Mouse (Mus musculus): ENCODE measurements around the gene Fem1b. TPM values are rescaled to one million over a fixed set of nuclear protein-coding genes. Genes with fewer than 3 reads are reported as not detected.

Fem1b gene
- polyA plus RNA-seq, 1 experiment from 2014 or later: 33.2 TPM

- Histone ChIP-seq H3K27me3 (replicated peaks; ENCODE audit: control insufficient read depth, insufficient read depth, low read length) (no peaks in the 10 kb centered on the region), H3K9me3 (ENCODE audit: control insufficient read depth, low read length) (no peaks in the 10 kb centered on the region), H3K36me3 (ENCODE audit: control insufficient read depth, insufficient read depth, low read length) (no peaks in the 10 kb centered on the region), H3K4me1 (replicated peaks; ENCODE audit: control insufficient read depth, insufficient read depth, low read length) (no peaks in the 10 kb centered on the region; the same call in 1 of the 2 replicates), H3K9ac (ENCODE audit: low read length) (no peak overlapping the region), H3K4me2 (ENCODE audit: low read length) (no peak overlapping the region), H3K4me3 (ENCODE audit: low read depth, low read length) (no peak overlapping the region), H3K27ac (ENCODE audit: low read depth) (no peak overlapping the region)
- 74% methylated on average over 9 of the region's 9 CpGs for WGBS
- ATAC-seq (replicated peaks; ENCODE audit: low FRiP score, low TSS enrichment, low read depth) (no peak), DNase-seq (ENCODE audit: low spot score) (no peak)
Measured at GRCm38 (mm10) chr9:62778721-62779120, 33.0 kb downstream of the Fem1b start.

- no peaks in the 10 kb centered on the region for H3K36me3 ChIP-seq (ENCODE audit: control insufficient read depth, insufficient read depth, low read length)
- ATAC-seq (replicated peaks; ENCODE audit: low FRiP score, low TSS enrichment, low read depth): peak; percentile 59
- 4% methylated on average over 5 of the region's 5 CpGs for WGBS
Measured at GRCm38 (mm10) chr9:62777461-62777860, 34.3 kb downstream of the Fem1b start.

GRCm38 (mm10) chr9:62775464-62775863 is 36.3 kb downstream of the Fem1b start:
- DNase-seq (ENCODE audit: low spot score) (no peak), ATAC-seq (replicated peaks; ENCODE audit: low FRiP score, low TSS enrichment, low read depth) (no peak)
- Histone ChIP-seq H3K4me1 (replicated peaks; ENCODE audit: control insufficient read depth, insufficient read depth, low read length) (no peaks in the 10 kb centered on the region; the same call in 1 of the 2 replicates), H3K4me3 (ENCODE audit: low read depth, low read length) (no peak overlapping the region), H3K36me3 (ENCODE audit: control insufficient read depth, insufficient read depth, low read length) (no peaks in the 10 kb centered on the region), H3K9ac (ENCODE audit: low read length) (no peak overlapping the region), H3K27ac (ENCODE audit: low read depth) (no peak overlapping the region), H3K27me3 (replicated peaks; ENCODE audit: control insufficient read depth, insufficient read depth, low read length) (no peaks in the 10 kb centered on the region), H3K4me2 (ENCODE audit: low read length) (no peak overlapping the region), H3K9me3 (ENCODE audit: control insufficient read depth, low read length) (no peaks in the 10 kb centered on the region)
- WGBS: 19% methylated on average over 4 of the region's 4 CpGs

More at GRCm38 (mm10) chr9:62777461-62777860, 34.3 kb downstream of the Fem1b start:
- Histone ChIP-seq H3K4me2 (ENCODE audit: low read length) (no peak overlapping the region), H3K27me3 (replicated peaks; ENCODE audit: control insufficient read depth, insufficient read depth, low read length) (no peaks in the 10 kb centered on the region), H3K4me1 (replicated peaks; ENCODE audit: control insufficient read depth, insufficient read depth, low read length) (no peaks in the 10 kb centered on the region; the same call in 1 of the 2 replicates), H3K9ac (ENCODE audit: low read length) (no peak overlapping the region), H3K4me3 (ENCODE audit: low read depth, low read length) (no peak overlapping the region), H3K9me3 (ENCODE audit: control insufficient read depth, low read length) (no peaks in the 10 kb centered on the region), H3K27ac (ENCODE audit: low read depth) (no peak overlapping the region)
- peak; percentile 83 for DNase-seq (ENCODE audit: low spot score)

GRCm38 (mm10) chr9:62772746-62773145 is 39.0 kb downstream of the Fem1b start:
- H3K27me3 ChIP-seq (replicated peaks; ENCODE audit: control insufficient read depth, insufficient read depth, low read length): no peaks in the 10 kb centered on the region
- no peak overlapping the region for H3K4me3 ChIP-seq (ENCODE audit: low read depth, low read length)
- no peak for DNase-seq (ENCODE audit: low spot score)
- H3K9me3 ChIP-seq (ENCODE audit: control insufficient read depth, low read length): no peaks in the 10 kb centered on the region
- WGBS: 62% methylated on average over 8 of the region's 8 CpGs
- no peak overlapping the region for H3K27ac ChIP-seq (ENCODE audit: low read depth)
- H3K36me3 ChIP-seq (ENCODE audit: control insufficient read depth, insufficient read depth, low read length): no peaks in the 10 kb centered on the region
- no peak overlapping the region for H3K9ac ChIP-seq (ENCODE audit: low read length)
- no peak for ATAC-seq (replicated peaks; ENCODE audit: low FRiP score, low TSS enrichment, low read depth)
- H3K4me2 ChIP-seq (ENCODE audit: low read length): no peak overlapping the region
- H3K4me1 ChIP-seq (replicated peaks; ENCODE audit: control insufficient read depth, insufficient read depth, low read length): no peaks in the 10 kb centered on the region

GRCm38 (mm10) chr9:62768361-62768760 is 43.4 kb downstream of the Fem1b start:
- H3K27ac ChIP-seq (ENCODE audit: low read depth): no peak overlapping the region
- no peaks in the 10 kb centered on the region for H3K4me1 ChIP-seq (replicated peaks; ENCODE audit: control insufficient read depth, insufficient read depth, low read length)
- no peaks in the 10 kb centered on the region for H3K36me3 ChIP-seq (ENCODE audit: control insufficient read depth, insufficient read depth, low read length)
- 77% methylated on average over 5 of the region's 5 CpGs for WGBS
- H3K9ac ChIP-seq (ENCODE audit: low read length): no peak overlapping the region
- no peak overlapping the region for H3K4me2 ChIP-seq (ENCODE audit: low read length)
- DNase-seq (ENCODE audit: low spot score): no peak
- ATAC-seq (replicated peaks; ENCODE audit: low FRiP score, low TSS enrichment, low read depth): no peak
- H3K9me3 ChIP-seq (ENCODE audit: control insufficient read depth, low read length): no peaks in the 10 kb centered on the region
- H3K27me3 ChIP-seq (replicated peaks; ENCODE audit: control insufficient read depth, insufficient read depth, low read length): no peaks in the 10 kb centered on the region
- no peak overlapping the region for H3K4me3 ChIP-seq (ENCODE audit: low read depth, low read length)

GRCm38 (mm10) chr9:62767464-62767863 is 44.3 kb downstream of the Fem1b start:
- no peak for ATAC-seq (replicated peaks; ENCODE audit: low FRiP score, low TSS enrichment, low read depth)
- H3K4me1 ChIP-seq (replicated peaks; ENCODE audit: control insufficient read depth, insufficient read depth, low read length): no peaks in the 10 kb centered on the region
- no peaks in the 10 kb centered on the region for H3K36me3 ChIP-seq (ENCODE audit: control insufficient read depth, insufficient read depth, low read length)
- H3K27ac ChIP-seq (ENCODE audit: low read depth): no peak overlapping the region
- no peak for DNase-seq (ENCODE audit: low spot score)
- 67% methylated on average over 17 of the region's 17 CpGs for WGBS
- H3K4me3 ChIP-seq (ENCODE audit: low read depth, low read length): no peak overlapping the region
- no peaks in the 10 kb centered on the region for H3K27me3 ChIP-seq (replicated peaks; ENCODE audit: control insufficient read depth, insufficient read depth, low read length)
- no peak overlapping the region for H3K4me2 ChIP-seq (ENCODE audit: low read length)
- no peak overlapping the region for H3K9ac ChIP-seq (ENCODE audit: low read length)
- H3K9me3 ChIP-seq (ENCODE audit: control insufficient read depth, low read length): no peaks in the 10 kb centered on the region

- ATAC-seq (replicated peaks; ENCODE audit: low FRiP score, low TSS enrichment, low read depth) (no peak), DNase-seq (ENCODE audit: low spot score) (no peak)
- Histone ChIP-seq H3K27ac (ENCODE audit: low read depth) (no peak overlapping the region), H3K4me3 (ENCODE audit: low read depth, low read length) (no peak overlapping the region), H3K36me3 (ENCODE audit: control insufficient read depth, insufficient read depth, low read length) (no peaks in the 10 kb centered on the region), H3K9ac (ENCODE audit: low read length) (no peak overlapping the region), H3K9me3 (ENCODE audit: control insufficient read depth, low read length) (no peaks in the 10 kb centered on the region), H3K27me3 (replicated peaks; ENCODE audit: control insufficient read depth, insufficient read depth, low read length) (no peaks in the 10 kb centered on the region), H3K4me1 (replicated peaks; ENCODE audit: control insufficient read depth, insufficient read depth, low read length) (no peaks in the 10 kb centered on the region), H3K4me2 (ENCODE audit: low read length) (no peak overlapping the region)
- WGBS: 75% methylated on average over 4 of the region's 4 CpGs
Measured at GRCm38 (mm10) chr9:62765346-62765745, 46.4 kb downstream of the Fem1b start.

GRCm38 (mm10) chr9:62763478-62763877 is 48.3 kb downstream of the Fem1b start:
- 18% methylated on average over 13 of the region's 13 CpGs for WGBS
- peak overlapping the region; percentile 25 for H3K4me2 ChIP-seq (ENCODE audit: low read length)
- no peaks in the 10 kb centered on the region for H3K27me3 ChIP-seq (replicated peaks; ENCODE audit: control insufficient read depth, insufficient read depth, low read length)
- H3K9me3 ChIP-seq (ENCODE audit: control insufficient read depth, low read length): no peaks in the 10 kb centered on the region
- H3K4me1 ChIP-seq (replicated peaks; ENCODE audit: control insufficient read depth, insufficient read depth, low read length): no peaks in the 10 kb centered on the region
- no peak for DNase-seq (ENCODE audit: low spot score)
- no peak overlapping the region for H3K4me3 ChIP-seq (ENCODE audit: low read depth, low read length)
- no peak overlapping the region for H3K27ac ChIP-seq (ENCODE audit: low read depth)
- no peak for ATAC-seq (replicated peaks; ENCODE audit: low FRiP score, low TSS enrichment, low read depth)
- no peak overlapping the region for H3K9ac ChIP-seq (ENCODE audit: low read length)
- no peaks in the 10 kb centered on the region for H3K36me3 ChIP-seq (ENCODE audit: control insufficient read depth, insufficient read depth, low read length)

GRCm38 (mm10) chr9:62759601-62760000 is 52.1 kb downstream of the Fem1b start:
- DNase-seq (ENCODE audit: low spot score) (no peak), ATAC-seq (replicated peaks; ENCODE audit: low FRiP score, low TSS enrichment, low read depth) (no peak)
- no peak overlapping the region for H3K4me2 ChIP-seq (ENCODE audit: low read length)
- H3K9ac ChIP-seq (ENCODE audit: low read length): no peak overlapping the region
- H3K27me3 ChIP-seq (replicated peaks; ENCODE audit: control insufficient read depth, insufficient read depth, low read length): no peaks in the 10 kb centered on the region
- H3K27ac ChIP-seq (ENCODE audit: low read depth): no peak overlapping the region
- 51% methylated on average over 3 of the region's 3 CpGs for WGBS
- no peaks in the 10 kb centered on the region for H3K9me3 ChIP-seq (ENCODE audit: control insufficient read depth, low read length)
- H3K4me1 ChIP-seq (replicated peaks; ENCODE audit: control insufficient read depth, insufficient read depth, low read length): no peaks in the 10 kb centered on the region
- H3K36me3 ChIP-seq (ENCODE audit: control insufficient read depth, insufficient read depth, low read length): no peaks in the 10 kb centered on the region
- H3K4me3 ChIP-seq (ENCODE audit: low read depth, low read length): no peak overlapping the region
